Mouse (Mus musculus) forebrain, embryonic 12.5 days (tissue): ENCODE measurements around the gene Klhl11. TPM values are rescaled to one million over a fixed set of nuclear protein-coding genes. Genes with fewer than 3 reads are reported as not detected.

ENCODE experiments used
- ATAC-seq: fragments of 200-750 bp; cut with Nextera tagmentation; 2 replicates; pipeline ENCODE4 v1.8.0; 2017; ENCODE audit warnings: moderate TSS enrichment; ENCODE audit not compliant: low FRiP score
- H3K27ac ChIP-seq: fragments of 300-500 bp; sonication (generic); 2 replicates; pipeline ENCODE4 v1.5.1; 2016; ENCODE audit warnings: mild to moderate bottlenecking
- H3K27me3 ChIP-seq: fragments of 300-500 bp; sonication (generic); 2 replicates; pipeline ENCODE4 v1.6.1; 2016; ENCODE audit warnings: mild to moderate bottlenecking
- H3K36me3 ChIP-seq: fragments of 300-500 bp; sonication (generic); replicated peaks from 2 replicates; pipeline ENCODE4 v1.6.1; 2016; ENCODE audit warnings: mild to moderate bottlenecking
- H3K4me1 ChIP-seq: fragments of 300-500 bp; sonication (generic); 2 replicates; pipeline ENCODE4 v1.6.1; 2016
- H3K4me2 ChIP-seq: fragments of 300-500 bp; sonication (generic); 2 replicates; pipeline ENCODE4 v1.6.1; 2016; ENCODE audit warnings: mild to moderate bottlenecking, moderate library complexity
- H3K4me3 ChIP-seq: fragments of 300-500 bp; sonication (generic); replicated peaks from 2 replicates; pipeline ENCODE4 v1.5.1; 2016; ENCODE audit warnings: mild to moderate bottlenecking
- H3K9ac ChIP-seq: fragments of 300-500 bp; sonication (generic); 2 replicates; pipeline ENCODE4 v1.6.1; 2016; ENCODE audit warnings: mild to moderate bottlenecking
- H3K9me3 ChIP-seq: fragments of 300-500 bp; sonication (generic); 2 replicates; pipeline ENCODE4 v1.6.1; 2016
- WGBS: fragments of 180-500 bp; shearing (Covaris S2); methylation state at CpG from one replicate; pipeline ENCODE4 v1.1.7; 2016; 5-methylcytosine and 5-hydroxymethylcytosine counted together
- microRNA-seq: library from miRNA; unstranded; fragments of <30 nt; microRNA quantifications from one replicate; pipeline ENCODE4, GENCODE M21; 2017
- polyA plus RNA-seq: library from polyadenylated mRNA; unstranded; fragments of >200 nt; fragmentation: Nextera tagmentation; extraction: Ambion mirVana; gene quantifications from 2 replicates; pipeline ENCODE4 v1.2.1, GENCODE M21; 2016

Gene Klhl11
- polyA plus RNA-seq, 1 experiment from 2014 or later = 13.9 TPM

GRCm38 (mm10) chr11:100426820-100427219 is 45.7 kb downstream of the Klhl11 start:
- H3K27me3 ChIP-seq = no peaks in the 10 kb centered on the region
- H3K9me3 ChIP-seq = no peaks in the 10 kb centered on the region
- no peak overlapping the region for H3K9ac ChIP-seq
- H3K4me3 ChIP-seq = no peak overlapping the region
- H3K4me1 ChIP-seq = no peaks in the 10 kb centered on the region; the same call in 1 of the 2 replicates
- no peak overlapping the region for H3K27ac ChIP-seq
- H3K36me3 ChIP-seq = peaks cover 26% of the 10 kb centered on the region
- 88% methylated on average over 3 of the region's 3 CpGs for WGBS
- no peak for ATAC-seq
- H3K4me2 ChIP-seq = no peak overlapping the region

GRCm38 (mm10) chr11:100425851-100426250 is 46.7 kb downstream of the Klhl11 start:
- Histone ChIP-seq H3K4me1 (no peaks in the 10 kb centered on the region; the same call in 1 of the 2 replicates), H3K4me2 (no peak overlapping the region), H3K27ac (0 out of 2 replicates have a peak overlapping the region, but pooled peaks have one; percentile 13), H3K9me3 (no peaks in the 10 kb centered on the region), H3K27me3 (no peaks in the 10 kb centered on the region), H3K9ac (no peak overlapping the region), H3K4me3 (no peak overlapping the region), H3K36me3 (peaks cover 21% of the 10 kb centered on the region)
- ATAC-seq = 0 out of 2 replicates have a peak, but pooled peaks have one; percentile 41
- WGBS = 39% methylated on average over 7 of the region's 7 CpGs

DNA sequence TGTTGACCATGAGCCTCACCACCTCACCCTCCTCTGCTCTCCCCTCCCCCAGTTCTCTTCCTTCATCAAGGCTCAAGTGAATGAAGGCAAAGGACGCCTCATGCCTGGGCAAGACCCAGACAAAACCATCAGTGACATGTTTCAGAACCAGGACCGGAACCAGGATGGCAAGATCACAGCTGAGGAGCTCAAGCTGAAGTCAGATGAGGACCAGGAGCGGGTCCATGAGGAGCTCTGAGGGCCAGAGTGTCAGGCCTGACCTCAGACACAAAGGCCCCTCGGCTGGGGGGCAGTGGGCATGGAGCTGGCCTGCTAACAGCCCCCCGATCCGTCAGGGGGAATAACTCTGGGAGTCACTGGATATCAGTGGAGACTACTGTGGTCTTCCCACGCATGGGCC is 48.7 kb downstream of the Klhl11 start:
- H3K36me3 ChIP-seq = peaks cover 3% of the 10 kb centered on the region; the same call in 1 of the 2 replicates
- H3K27me3 ChIP-seq = no peaks in the 10 kb centered on the region
- H3K27ac ChIP-seq = no peak overlapping the region
- WGBS = 96% methylated on average over 7 of the region's 7 CpGs
- no peaks in the 10 kb centered on the region; the same call in 1 of the 2 replicates for H3K4me1 ChIP-seq
- no peaks in the 10 kb centered on the region for H3K9me3 ChIP-seq
- H3K9ac ChIP-seq = no peak overlapping the region
- no peak overlapping the region; the same call in 1 of the 2 replicates for H3K4me2 ChIP-seq
- ATAC-seq = no peak
- no peak overlapping the region for H3K4me3 ChIP-seq

- peaks cover 7% of the 10 kb centered on the region for H3K27me3 ChIP-seq
- no peaks in the 10 kb centered on the region; the same call in 1 of the 2 replicates for H3K4me1 ChIP-seq
- H3K4me3 ChIP-seq = no peak overlapping the region
- H3K4me2 ChIP-seq = no peak overlapping the region
- no peaks in the 10 kb centered on the region for H3K9me3 ChIP-seq
- H3K36me3 ChIP-seq = 0 out of 2 replicates have a peak, but pooled peaks cover 3% of the 10 kb centered on the region
- no peak overlapping the region for H3K9ac ChIP-seq
- no peak overlapping the region for H3K27ac ChIP-seq
- WGBS = 80% methylated on average over 8 of the region's 8 CpGs
- ATAC-seq = no peak
Observed at GRCm38 (mm10) chr11:100421537-100421936, 51.0 kb downstream of the Klhl11 start.

GRCm38 (mm10) chr11:100414914-100415822 is 57.4 kb downstream of the Klhl11 start, which contains the start of gene Fkbp10:
Gene Fkbp10, plus strand, starts transcription at chr11:100415697.
- ATAC-seq = peak; percentile 49; the same call in 1 of the 2 replicates
- Histone ChIP-seq H3K9me3 (no peaks in the 10 kb centered on the region), H3K36me3 (no peaks in the 10 kb centered on the region), H3K9ac (peak within 1 kb of the TSS; percentile 61), H3K4me1 (peaks cover 39% of the 10 kb centered on the region), H3K4me2 (peak within 1 kb of the TSS; percentile 74), H3K4me3 (peak within 1 kb of the TSS; percentile 54), H3K27ac (peak within 1 kb of the TSS; percentile 37), H3K27me3 (peaks cover 40% of the 10 kb centered on the region)
- under 1% methylated on average over 30 of the region's 31 CpGs for WGBS

DNA sequence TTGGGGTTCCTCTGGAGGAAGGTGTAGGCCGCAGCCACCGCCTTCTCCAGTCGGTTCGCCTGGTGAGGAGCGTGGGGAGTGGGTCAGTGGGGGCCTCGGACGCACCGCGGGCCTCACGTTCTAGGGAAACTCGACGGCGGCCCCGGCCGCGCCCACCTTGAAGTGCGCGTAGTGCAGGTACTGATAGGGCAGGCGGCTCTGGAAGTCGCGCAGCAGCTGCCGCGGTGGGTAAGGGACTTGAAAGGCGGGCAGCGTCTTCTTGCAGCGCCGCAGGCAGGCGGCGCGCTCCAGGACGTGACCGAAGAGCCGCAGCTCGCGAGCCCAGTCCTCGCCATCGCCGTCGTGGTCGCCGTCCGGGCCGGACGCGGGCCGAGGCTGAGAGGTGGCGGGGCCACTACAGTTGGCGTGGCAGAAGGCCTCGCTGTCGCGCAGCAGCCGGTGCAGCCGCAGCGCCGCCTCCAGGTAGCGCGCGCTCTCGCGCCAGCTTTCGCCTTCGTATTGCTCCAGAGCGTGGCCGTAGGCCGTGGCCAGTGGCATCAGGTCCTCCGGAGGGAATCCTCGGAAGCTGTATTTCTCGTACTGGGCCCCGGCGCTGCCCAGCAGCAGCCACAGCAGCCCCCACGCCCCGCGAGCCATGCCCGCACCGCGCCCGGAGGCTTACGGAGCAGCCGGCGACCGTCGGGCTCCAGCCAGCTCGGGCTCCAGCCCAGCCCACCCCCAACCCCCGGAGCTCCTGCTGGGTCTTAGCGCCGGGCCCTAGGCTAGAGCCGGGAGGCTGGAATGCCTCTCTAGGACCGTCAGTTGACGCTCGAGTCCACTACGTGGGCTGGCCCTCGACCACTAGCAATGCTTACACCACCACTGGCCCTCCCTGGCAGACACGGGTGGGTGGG is 58.3 kb downstream of the Klhl11 start, which contains the start of gene P3h4:
Gene P3h4 (minus strand): TSS at position 816 of the 893 bp plus-strand sequence.
- Histone ChIP-seq H3K36me3 (no peaks in the 10 kb centered on the region), H3K27ac (peak within 1 kb of the TSS; percentile 37), H3K9me3 (no peaks in the 10 kb centered on the region), H3K4me2 (peak within 1 kb of the TSS; percentile 74), H3K4me1 (peaks cover 39% of the 10 kb centered on the region), H3K9ac (peak within 1 kb of the TSS; percentile 61), H3K27me3 (peaks cover 40% of the 10 kb centered on the region), H3K4me3 (peak within 1 kb of the TSS; percentile 54)
- 1% methylated on average over 93 of the region's 93 CpGs for WGBS
- ATAC-seq = peak; percentile 89

- no peaks in the 10 kb centered on the region for H3K9me3 ChIP-seq
- peaks cover 39% of the 10 kb centered on the region for H3K4me1 ChIP-seq
- peak overlapping the region; percentile 74 for H3K4me2 ChIP-seq
- WGBS = 80% methylated on average over 11 of the region's 11 CpGs
- no peak for ATAC-seq
- no peaks in the 10 kb centered on the region for H3K36me3 ChIP-seq
- peak overlapping the region; percentile 54 for H3K4me3 ChIP-seq
- no peak overlapping the region for H3K27ac ChIP-seq
- H3K27me3 ChIP-seq = peaks cover 40% of the 10 kb centered on the region
- peak overlapping the region; percentile 61 for H3K9ac ChIP-seq
Observed at GRCm38 (mm10) chr11:100413541-100413940, 59.0 kb downstream of the Klhl11 start.

Small RNA genes lying within 50 kb of the gene (microRNA-seq; reads per million reads assigned to microRNA genes)
- not detected for gene Gm27374
- gene Mir7116 = 2.2 reads per million

Other genes with a start within 250 kb of the Klhl11 start
- gene Krt16, start 223.8 kb downstream of the Klhl11 start, polyA plus RNA-seq = not detected in 2 replicates
- 0.51 and 0.91 TPM in 2 replicates for gene Krt17, start 211.7 kb downstream of the Klhl11 start, polyA plus RNA-seq
- not detected in 2 replicates for gene Krt42, start 202.9 kb downstream of the Klhl11 start, polyA plus RNA-seq
- 1,544 and 1,585 TPM in 2 replicates for gene Eif1, start 152.9 kb downstream of the Klhl11 start, polyA plus RNA-seq
- 1.1 TPM in 1 of 2 replicates, not detected in the other for gene Gast, start 138.3 kb downstream of the Klhl11 start, polyA plus RNA-seq
- gene Hap1, start 116.6 kb downstream of the Klhl11 start, polyA plus RNA-seq = 96.3 and 116 TPM in 2 replicates
- gene Jup, start 75.0 kb downstream of the Klhl11 start, polyA plus RNA-seq = 37.6 and 40.5 TPM in 2 replicates
- 15.9 and 18.9 TPM in 2 replicates for gene P3h4, start 57.9 kb downstream of the Klhl11 start, polyA plus RNA-seq
- gene Fkbp10, start 57.0 kb downstream of the Klhl11 start, polyA plus RNA-seq = 27.0 and 32.1 TPM in 2 replicates
- gene Nt5c3b, start 30.9 kb downstream of the Klhl11 start, polyA plus RNA-seq = 106 and 111 TPM in 2 replicates
- gene Klhl10, start 30.8 kb downstream of the Klhl11 start, polyA plus RNA-seq = 0.51 and 0.74 TPM in 2 replicates
- gene Acly, start 55.3 kb upstream of the Klhl11 start, polyA plus RNA-seq = 320 and 356 TPM in 2 replicates
- 2.1 and 2.6 TPM in 2 replicates for gene Ttc25, start 72.9 kb upstream of the Klhl11 start, polyA plus RNA-seq
- gene Cnp, start 102.2 kb upstream of the Klhl11 start, polyA plus RNA-seq = 19.4 and 23.4 TPM in 2 replicates
- gene Nkiras2, start 146.5 kb upstream of the Klhl11 start, polyA plus RNA-seq = 87.1 and 90.2 TPM in 2 replicates
- 299 and 310 TPM in 2 replicates for gene Dnajc7, start 147.4 kb upstream of the Klhl11 start, polyA plus RNA-seq
- gene Zfp385c, start 219.7 kb upstream of the Klhl11 start, polyA plus RNA-seq = 0.12 and 0.61 TPM in 2 replicates
- 2.1 and 2.6 TPM in 2 replicates for gene Dhx58, start 231.5 kb upstream of the Klhl11 start, polyA plus RNA-seq
- 65.2 and 65.7 TPM in 2 replicates for gene Kat2a, start 239.7 kb upstream of the Klhl11 start, polyA plus RNA-seq
- 0.52 TPM in 1 of 2 replicates, not detected in the other for gene Hspb9, start 241.1 kb upstream of the Klhl11 start, polyA plus RNA-seq